Comparison of ENCODE assay signal across 8 mouse cellular contexts in genomic region chr3:146404311-146405201, GRCm38 (mm10). TPM values are rescaled to one million over a fixed set of nuclear protein-coding genes. Genes with fewer than 3 reads are reported as not detected.
DNase-seq lines count a peak whose midpoint lies in the region; ATAC-seq and TF ChIP-seq lines count a peak whose summit lies in the region.

Ssx2ip (plus strand) TSS chr3:146404642.

- peak; percentile 96 for DNase-seq in A20 (ENCODE audit: low read depth, low spot score)
- peak; percentile 95 for DNase-seq in embryonic facial prominence, embryonic 14.5 days (ENCODE audit: low spot score)
- peak; percentile 97 for DNase-seq in heart, adult 8-10 months (ENCODE audit: low spot score)
- peak; percentile 94 to 97 for DNase-seq in kidney, adult 8-10 months
- peak; percentile 86 to 91 for DNase-seq in spleen, adult 18-20 months

- peak; percentile 95 for ATAC-seq in embryonic facial prominence, embryonic 14.5 days (ENCODE audit: low read depth)
- peak; percentile 98 for ATAC-seq in limb, embryonic 13.5 days (ENCODE audit: low FRiP score, low read depth)
- ATAC-seq in midbrain, embryonic 15.5 days (replicated peaks), result peak; percentile 99

- H3K4me2 ChIP-seq in embryonic facial prominence, embryonic 14.5 days (ENCODE audit: low read depth, low read length), result peak within 1 kb of the TSS; percentile 95
- peak within 1 kb of the TSS; percentile 90 for H3K4me2 ChIP-seq in limb, embryonic 13.5 days (replicated peaks)
- peak within 1 kb of the TSS; percentile 83 for H3K4me2 ChIP-seq in midbrain, embryonic 15.5 days

- H3K9me3 ChIP-seq in embryonic facial prominence, embryonic 14.5 days (ENCODE audit: control insufficient read depth, low read length), result 0 out of 2 replicates have a peak, but pooled peaks cover 4% of the 10 kb centered on the region
- peaks cover 5% of the 10 kb centered on the region; the same call in 1 of the 2 replicates for H3K9me3 ChIP-seq in limb, embryonic 13.5 days
- H3K9me3 ChIP-seq in midbrain, embryonic 15.5 days, result no peaks in the 10 kb centered on the region

- no peak for TF ChIP-seq CTCF in bone marrow, adult 2 months (IDR thresholded peaks at IDR 0.05; ENCODE audit: control insufficient read depth, insufficient read depth, low read length)

- under 1% methylated on average over 99 of the region's 100 CpGs for WGBS in bone marrow, adult 2 months
- 0% methylated on average over 18 of the region's 100 CpGs for WGBS in embryonic facial prominence, embryonic 14.5 days
- WGBS in limb, embryonic 13.5 days, result under 1% methylated on average over 66 of the region's 100 CpGs
- under 1% methylated on average over 98 of the region's 100 CpGs for WGBS in midbrain, embryonic 15.5 days

- TF ChIP-seq POLR2A in bone marrow, adult 2 months (IDR thresholded peaks at IDR 0.05; ENCODE audit: borderline replicate concordance, control insufficient read depth, low read depth, low read length), result 0 out of 2 replicates have a peak, but pooled peaks have one; percentile 38

- peak within 1 kb of the TSS; percentile 85 for H3K4me3 ChIP-seq in bone marrow, adult 2 months (replicated peaks; ENCODE audit: control insufficient read depth, low read depth, low read length)
- H3K4me3 ChIP-seq in embryonic facial prominence, embryonic 14.5 days (ENCODE audit: low read depth, low read length), result peak within 1 kb of the TSS; percentile 95
- peak within 1 kb of the TSS; percentile 90 for H3K4me3 ChIP-seq in limb, embryonic 13.5 days
- H3K4me3 ChIP-seq in midbrain, embryonic 15.5 days, result peak within 1 kb of the TSS; percentile 70

- H3K27ac ChIP-seq in bone marrow, adult 2 months (ENCODE audit: control insufficient read depth, insufficient read depth, low read depth, low read length, poor library complexity), result peak within 1 kb of the TSS; percentile 60
- peak within 1 kb of the TSS; percentile 78 for H3K27ac ChIP-seq in embryonic facial prominence, embryonic 14.5 days (replicated peaks; ENCODE audit: low read depth, low read length)
- H3K27ac ChIP-seq in limb, embryonic 13.5 days, result peak within 1 kb of the TSS; percentile 56
- peak within 1 kb of the TSS; percentile 85 for H3K27ac ChIP-seq in midbrain, embryonic 15.5 days

- peaks cover 1% of the 10 kb centered on the region; the same call in 1 of the 2 replicates for H3K4me1 ChIP-seq in bone marrow, adult 2 months (ENCODE audit: control insufficient read depth, insufficient read depth, low read length)
- peaks cover 17% of the 10 kb centered on the region for H3K4me1 ChIP-seq in embryonic facial prominence, embryonic 14.5 days (ENCODE audit: control insufficient read depth, insufficient read depth, low read length)
- H3K4me1 ChIP-seq in limb, embryonic 13.5 days, result peaks cover 27% of the 10 kb centered on the region
- H3K4me1 ChIP-seq in midbrain, embryonic 15.5 days, result peaks cover 32% of the 10 kb centered on the region

- H3K9ac ChIP-seq in embryonic facial prominence, embryonic 14.5 days (ENCODE audit: low read depth, low read length), result peak within 1 kb of the TSS; percentile 87
- H3K9ac ChIP-seq in limb, embryonic 13.5 days, result peak within 1 kb of the TSS; percentile 91
- peak within 1 kb of the TSS; percentile 82 for H3K9ac ChIP-seq in midbrain, embryonic 15.5 days

- no peaks in the 10 kb centered on the region for H3K27me3 ChIP-seq in embryonic facial prominence, embryonic 14.5 days (replicated peaks; ENCODE audit: control insufficient read depth, insufficient read depth, low read length)
- no peaks in the 10 kb centered on the region for H3K27me3 ChIP-seq in limb, embryonic 13.5 days
- H3K27me3 ChIP-seq in midbrain, embryonic 15.5 days (replicated peaks), result no peaks in the 10 kb centered on the region

- no peaks in the 10 kb centered on the region for H3K36me3 ChIP-seq in embryonic facial prominence, embryonic 14.5 days (ENCODE audit: control insufficient read depth, insufficient read depth, low read length)
- H3K36me3 ChIP-seq in limb, embryonic 13.5 days, result no peaks in the 10 kb centered on the region
- no peaks in the 10 kb centered on the region for H3K36me3 ChIP-seq in midbrain, embryonic 15.5 days (replicated peaks)

RNA-seq across cellular contexts. Expression of gene Ssx2ip, which starts in this region (rescaled TPM):
- 25.0 and 26.0 TPM in 2 replicates for polyA plus RNA-seq in bone marrow, adult 2 months (2011; ENCODE audit: insufficient read depth, insufficient read length, low replicate concordance, missing spikeins)
- 34.5 and 35.1 TPM in 2 replicates for polyA plus RNA-seq in embryonic facial prominence, embryonic 14.5 days (2014; fragmentation: Nextera tagmentation; extraction: Ambion mirVana)
- 10 to 100 TPM; 13.1 to 17.5 (median 15.3) TPM for total RNA-seq in heart, adult 8-10 months (2022)
- polyA plus RNA-seq in limb, embryonic 13.5 days (2015; fragmentation: Nextera tagmentation; extraction: Ambion mirVana), result 18.7 and 18.9 TPM in 2 replicates
- 15.3 and 16.6 TPM in 2 replicates for polyA plus RNA-seq in midbrain, embryonic 15.5 days (2015; fragmentation: Nextera tagmentation; extraction: Ambion mirVana)

Comparison
In these comparisons a context has a peak if more than half of its experiments do, and no peak if none do; other contexts are left out.
1. Peak in every context shown above with its lines: DNase-seq, ATAC-seq, H3K4me3 ChIP-seq and H3K27ac ChIP-seq.